In the genomic region with DNA sequence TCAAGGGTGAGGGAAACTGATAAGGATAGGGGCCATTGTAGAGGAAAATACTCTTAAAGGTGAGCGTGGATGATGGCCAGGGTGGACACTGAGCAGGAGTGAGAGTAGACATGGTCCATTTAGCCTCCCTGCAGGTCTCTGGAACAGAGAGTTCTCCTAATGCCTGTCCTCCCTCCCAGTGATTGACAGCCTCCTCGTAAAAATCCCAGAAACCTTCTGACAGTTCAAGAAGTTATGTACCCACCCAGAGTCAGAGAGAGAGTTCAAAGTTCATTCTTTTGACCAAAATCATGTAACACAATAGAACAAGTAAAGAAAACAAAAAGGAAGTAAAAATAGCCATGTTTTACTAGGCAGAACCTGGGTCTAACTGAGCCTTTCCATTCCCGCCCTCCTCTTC, we compare ENCODE assay signal across 15 mouse cellular contexts.
"Had no signal": no experiment of that assay in that cellular context is flagged by ENCODE, and none has a peak within 500 bp of the region (broad histone marks: within the 10 kb centered on the region; RNA-seq: fewer than 3 reads in every experiment).

No protein-coding gene starts in this region.

- H3K27me3 ChIP-seq: midbrain, embryonic 13.5 days; midbrain, embryonic 15.5 days; neural tube, embryonic 12.5 days; stomach, embryonic 15.5 days had no signal

- DNase-seq: lung, adult 18-20 months; lung, embryonic 14.5 days; lung, postnatal 10 days; lung, postnatal 36 days; right cerebral cortex, postnatal 14 days; thymus, adult 2 months; thymus, postnatal 25 days; thymus, postnatal 4 days had no signal

- H3K27ac ChIP-seq: macrophage; midbrain, embryonic 13.5 days; midbrain, embryonic 15.5 days; neural tube, embryonic 12.5 days; stomach, embryonic 15.5 days; stomach, postnatal 0 days had no signal

- H3K4me3 ChIP-seq: midbrain, embryonic 13.5 days; midbrain, embryonic 15.5 days; neural tube, embryonic 12.5 days; stomach, embryonic 15.5 days had no signal

- H3K9me3 ChIP-seq: midbrain, embryonic 13.5 days; midbrain, embryonic 15.5 days; neural tube, embryonic 12.5 days; stomach, embryonic 15.5 days had no signal

- H3K36me3 ChIP-seq: midbrain, embryonic 13.5 days; midbrain, embryonic 15.5 days; neural tube, embryonic 12.5 days; stomach, embryonic 15.5 days had no signal

- H3K4me1 ChIP-seq: midbrain, embryonic 13.5 days; midbrain, embryonic 15.5 days; neural tube, embryonic 12.5 days; stomach, embryonic 15.5 days had no signal

- ATAC-seq: midbrain, embryonic 13.5 days; midbrain, embryonic 15.5 days had no signal

- H3K9ac ChIP-seq: lung, embryonic 14.5 days; midbrain, embryonic 13.5 days; midbrain, embryonic 15.5 days; neural tube, embryonic 12.5 days; stomach, embryonic 15.5 days had no signal

- H3K4me2 ChIP-seq: lung, embryonic 14.5 days; midbrain, embryonic 11.5 days; midbrain, embryonic 13.5 days; midbrain, embryonic 15.5 days; neural tube, embryonic 12.5 days; stomach, embryonic 15.5 days had no signal
